Mouse (Mus musculus): Measurements from ENCODE around the gene Abca2.

- TF ChIP-seq POLR2A (IDR thresholded peaks at IDR 0.05; ENCODE audit: low read depth, low read length) (no peak), CTCF (IDR thresholded peaks at IDR 0.05; ENCODE audit: borderline replicate concordance, insufficient read depth, low read length) (no peak)
Measured at GRCm38 (mm10) chr2:25431308-25431855, 2.9 kb downstream of the Abca2 start.
